Mouse (Mus musculus) ES-Bruce4 (cell line): Measurements from ENCODE around the gene Crygc. TPM values are rescaled to one million over a fixed set of nuclear protein-coding genes. Genes with fewer than 3 reads are reported as not detected.
"Not testable (repeated sequence)": the region's sequence is repeated elsewhere in the genome, so short reads cannot be mapped to it uniquely, and the experiment has no call there.

Experiments used
- H3K27ac ChIP-seq: 2 replicates; pipeline ENCODE4 v1.5.1; 2012; ENCODE audit warnings: low read length, inconsistent platforms; ENCODE audit not compliant: insufficient read depth
- H3K27me3 ChIP-seq: 2 replicates; pipeline ENCODE4 v1.6.1; 2012; ENCODE audit warnings: mild to moderate bottlenecking, low read length, inconsistent platforms; ENCODE audit not compliant: control insufficient read depth, poor library complexity, insufficient read depth, severe bottlenecking
- H3K36me3 ChIP-seq: 2 replicates; pipeline ENCODE4 v1.6.1; 2012; ENCODE audit warnings: inconsistent platforms, mild to moderate bottlenecking, low read length, moderate library complexity; ENCODE audit not compliant: control insufficient read depth, poor library complexity, insufficient read depth, severe bottlenecking
- H3K4me1 ChIP-seq: one replicate; pipeline ENCODE4 v1.8.1; 2011; ENCODE audit warnings: low read length; ENCODE audit not compliant: control insufficient read depth, insufficient read depth
- H3K4me3 ChIP-seq: 2 replicates; pipeline ENCODE4 v1.5.1; 2011; ENCODE audit warnings: low read depth, mild to moderate bottlenecking, low read length
- H3K9ac ChIP-seq: 2 replicates; pipeline ENCODE4 v1.6.1; 2012; ENCODE audit warnings: low read depth, mild to moderate bottlenecking, inconsistent platforms; ENCODE audit not compliant: poor library complexity, severe bottlenecking
- H3K9me3 ChIP-seq: replicated peaks from 2 replicates; pipeline ENCODE4 v1.6.1; 2012; ENCODE audit warnings: mild to moderate bottlenecking, low read length, inconsistent platforms; ENCODE audit not compliant: control insufficient read depth, poor library complexity, insufficient read depth, severe bottlenecking
- CTCF ChIP-seq: IDR thresholded peaks from one replicate; pipeline ENCODE4 v1.8.1; 2011; ENCODE audit warnings: low read depth, low read length
- EP300 ChIP-seq: IDR thresholded peaks from 2 replicates; pipeline ENCODE4 v1.6.1; 2011; ENCODE audit warnings: low read depth, low read length; ENCODE audit not compliant: insufficient read depth
- POLR2A ChIP-seq: IDR thresholded peaks from one replicate; pipeline ENCODE4 v1.8.1; 2011; ENCODE audit warnings: low read length; ENCODE audit not compliant: insufficient read depth
- polyA plus RNA-seq: library from polyadenylated mRNA; stranded (reverse); fragments of >200 nt; gene quantifications from 2 replicates; pipeline ENCODE4 v1.2.4, GENCODE M21; 2011; ENCODE audit warnings: low read depth; ENCODE audit not compliant: missing spikeins, insufficient read depth, insufficient read length

The Crygc gene
- polyA plus RNA-seq, 1 experiment = not detected

- TF ChIP-seq EP300 (no peak), CTCF (no peak), POLR2A (no peak)
Observed at GRCm38 (mm10) chr1:65075607-65076006, 2.1 kb upstream of the Crygc start.

GRCm38 (mm10) chr1:65067842-65068241, 5.6 kb downstream of the Crygc start:
- Histone ChIP-seq H3K9ac (no peak overlapping the region), H3K36me3 (no peaks in the 10 kb centered on the region), H3K27me3 (no peaks in the 10 kb centered on the region), H3K4me1 (no peaks in the 10 kb centered on the region), H3K27ac (no peak overlapping the region; the same call in 1 of the 2 replicates), H3K4me3 (no peak overlapping the region), H3K9me3 (peaks cover 20% of the 10 kb centered on the region)
- no peak for TF ChIP-seq CTCF
- TF ChIP-seq EP300 = peak; percentile 40; the same call in 1 of the 2 replicates
- TF ChIP-seq POLR2A = no peak

More at GRCm38 (mm10) chr1:65075607-65076006, 2.1 kb upstream of the Crygc start:
- Histone ChIP-seq H3K27me3 (no peaks in the 10 kb centered on the region), H3K4me1 (no peaks in the 10 kb centered on the region), H3K4me3 (no peak overlapping the region), H3K9me3 (no peaks in the 10 kb centered on the region), H3K36me3 (no peaks in the 10 kb centered on the region), H3K27ac (no peak overlapping the region), H3K9ac (no peak overlapping the region)

GRCm38 (mm10) chr1:65064201-65064600, 9.3 kb downstream of the Crygc start:
- Histone ChIP-seq H3K27me3 (no peaks in the 10 kb centered on the region), H3K27ac (no peak overlapping the region), H3K9me3 (peaks cover 20% of the 10 kb centered on the region), H3K4me1 (no peaks in the 10 kb centered on the region), H3K4me3 (no peak overlapping the region), H3K9ac (no peak overlapping the region), H3K36me3 (no peaks in the 10 kb centered on the region)
- TF ChIP-seq EP300 (no peak), CTCF (no peak), POLR2A (no peak)

- Histone ChIP-seq H3K36me3 (no peaks in the 10 kb centered on the region), H3K27me3 (no peaks in the 10 kb centered on the region), H3K27ac (no peak within 1 kb of the TSS), H3K4me3 (peak within 1 kb of the TSS; percentile 11; the same call in 1 of the 2 replicates), H3K4me1 (no peaks in the 10 kb centered on the region), H3K9ac (no peak within 1 kb of the TSS), H3K9me3 (peaks cover 20% of the 10 kb centered on the region)
- no peak for TF ChIP-seq CTCF
- no peak for TF ChIP-seq EP300
- TF ChIP-seq POLR2A = no peak
Observed at GRCm38 (mm10) chr1:65063352-65063751, 10.1 kb downstream of the Crygc start, which contains the start of gene Crygd. Gene Crygd (minus strand): TSS chr1:65063452.

GRCm38 (mm10) chr1:65052140-65052539, 21.3 kb downstream of the Crygc start:
- Histone ChIP-seq H3K27me3 (no peaks in the 10 kb centered on the region; the same call in 1 of the 2 replicates), H3K36me3 (no peaks in the 10 kb centered on the region), H3K4me1 (no peaks in the 10 kb centered on the region), H3K4me3 (no peak overlapping the region), H3K9me3 (no peaks in the 10 kb centered on the region), H3K27ac (no peak overlapping the region), H3K9ac (no peak overlapping the region)
- no peak for TF ChIP-seq POLR2A
- TF ChIP-seq EP300 = 0 out of 2 replicates have a peak, but pooled peaks have one; percentile 17

GRCm38 (mm10) chr1:65051696-65052095, 21.8 kb downstream of the Crygc start:
- Histone ChIP-seq H3K27ac (no peak overlapping the region), H3K4me1 (no peaks in the 10 kb centered on the region), H3K4me3 (no peak overlapping the region), H3K9ac (no peak overlapping the region), H3K9me3 (no peaks in the 10 kb centered on the region), H3K36me3 (no peaks in the 10 kb centered on the region), H3K27me3 (no peaks in the 10 kb centered on the region; the same call in 1 of the 2 replicates)
- no peak for TF ChIP-seq CTCF
- TF ChIP-seq POLR2A = no peak
- TF ChIP-seq EP300 = no peak

- H3K27ac ChIP-seq, H3K9me3 ChIP-seq, H3K36me3 ChIP-seq, H3K4me1 ChIP-seq, H3K27me3 ChIP-seq, H3K9ac ChIP-seq: not testable (repeated sequence)
- H3K4me3 ChIP-seq = peak within 1 kb of the TSS; percentile 21
Observed at GRCm38 (mm10) chr1:65050952-65051351, 22.5 kb downstream of the Crygc start, which contains the start of gene Cryge. Gene Cryge (minus strand): TSS chr1:65051149.
